Mouse (Mus musculus): Measurements from ENCODE around the gene Tcp11x2. TPM values are rescaled to one million over a fixed set of nuclear protein-coding genes. Genes with fewer than 3 reads are reported as not detected.

The Tcp11x2 gene
- polyA plus RNA-seq, 1 experiment from 2014 or later = not detected

Other genes starting within 250 kb of the Tcp11x2 start
- gene AV320801, start 199.2 kb downstream of the Tcp11x2 start, polyA plus RNA-seq (2016; fragmentation: Nextera tagmentation; extraction: Ambion mirVana) = not detected in 2 replicates
- not detected in 2 replicates for gene Nxf7, start 95.0 kb downstream of the Tcp11x2 start, polyA plus RNA-seq (2016; fragmentation: Nextera tagmentation; extraction: Ambion mirVana)
- gene Prame, start 66.1 kb downstream of the Tcp11x2 start, polyA plus RNA-seq (2016; fragmentation: Nextera tagmentation; extraction: Ambion mirVana) = not detected in 2 replicates
- gene Tmsb15a, start 31.5 kb upstream of the Tcp11x2 start, polyA plus RNA-seq (2016; fragmentation: Nextera tagmentation; extraction: Ambion mirVana) = not detected in 2 replicates
- gene Armcx5, start 48.9 kb upstream of the Tcp11x2 start, polyA plus RNA-seq (2016; fragmentation: Nextera tagmentation; extraction: Ambion mirVana) = 4.2 and 5.0 TPM in 2 replicates
- gene Gprasp1, start 48.9 kb upstream of the Tcp11x2 start, polyA plus RNA-seq (2016; fragmentation: Nextera tagmentation; extraction: Ambion mirVana) = 14.4 and 15.5 TPM in 2 replicates
- 21.2 and 21.3 TPM in 2 replicates for gene Bhlhb9, start 103.8 kb upstream of the Tcp11x2 start, polyA plus RNA-seq (2016; fragmentation: Nextera tagmentation; extraction: Ambion mirVana)
- 3.4 and 4.5 TPM in 2 replicates for gene Gprasp2, start 145.2 kb upstream of the Tcp11x2 start, polyA plus RNA-seq (2016; fragmentation: Nextera tagmentation; extraction: Ambion mirVana)

Measured in liver, embryonic 12.5 days (tissue).